In the genomic region with DNA sequence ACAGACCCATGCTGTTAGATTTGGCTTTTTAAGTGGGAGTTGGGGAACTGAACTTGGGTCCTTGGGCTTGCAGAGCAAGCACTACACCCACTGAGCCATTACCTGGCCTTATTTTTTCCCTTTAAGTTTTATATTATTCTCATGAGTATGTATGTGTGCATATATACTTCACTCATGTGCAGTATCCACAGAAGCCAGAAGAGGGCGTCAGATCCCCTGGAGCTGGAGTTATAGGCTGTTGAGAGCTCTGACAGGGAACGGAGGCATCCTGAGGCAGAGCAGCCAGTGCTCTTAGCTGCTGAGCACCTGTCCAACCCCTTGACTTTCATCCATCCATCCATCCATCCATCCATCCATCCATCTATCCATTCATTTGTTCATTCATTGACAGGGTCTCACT, we compare ENCODE assay signal across 24 mouse cellular contexts. TPM values are rescaled to one million over a fixed set of nuclear protein-coding genes. Genes with fewer than 3 reads are reported as not detected.
DNase-seq lines count a peak whose midpoint lies in the region; ATAC-seq and TF ChIP-seq lines count a peak whose summit lies in the region.
"Had no signal": no experiment of that assay in that cellular context is flagged by ENCODE, and none has a peak within 500 bp of the region (broad histone marks: within the 10 kb centered on the region; RNA-seq: fewer than 3 reads in every experiment).

No protein-coding gene starts in this region.

- H3K4me2 ChIP-seq in liver, embryonic 14.5 days (ENCODE audit: low read depth): no peak overlapping the region
- H3K4me2 ChIP-seq: embryonic facial prominence, embryonic 12.5 days; embryonic facial prominence, embryonic 15.5 days; forebrain, embryonic 15.5 days; heart, embryonic 12.5 days; heart, embryonic 15.5 days; hindbrain, embryonic 14.5 days had no signal

- 51% methylated on average over 2 of the region's 2 CpGs for WGBS in liver, embryonic 14.5 days (ENCODE audit: insufficient replicate concordance)
- WGBS in hindbrain, embryonic 10.5 days: 85% methylated on average over 2 of the region's 2 CpGs

- H3K27ac ChIP-seq in liver, embryonic 14.5 days: no peak overlapping the region
- H3K27ac ChIP-seq in ES-Bruce4 (ENCODE audit: insufficient read depth, low read length): no peak overlapping the region
- no peak overlapping the region for H3K27ac ChIP-seq in hindbrain, embryonic 10.5 days
- H3K27ac ChIP-seq: embryonic facial prominence, embryonic 12.5 days; embryonic facial prominence, embryonic 15.5 days; forebrain, embryonic 15.5 days; heart, embryonic 15.5 days; hindbrain, embryonic 14.5 days; hindbrain, postnatal 0 days had no signal

- H3K36me3 ChIP-seq in liver, embryonic 14.5 days (replicated peaks; ENCODE audit: control insufficient read depth, insufficient read depth, low read depth): no peaks in the 10 kb centered on the region
- H3K36me3 ChIP-seq in E14TG2a.4 (ENCODE audit: insufficient read depth, low read length) (no peaks in the 10 kb centered on the region), ES-Bruce4 (ENCODE audit: control insufficient read depth, insufficient read depth, low read length, poor library complexity, severe bottlenecking) (no peaks in the 10 kb centered on the region)
- no peaks in the 10 kb centered on the region for H3K36me3 ChIP-seq in hindbrain, embryonic 10.5 days
- H3K36me3 ChIP-seq: embryonic facial prominence, embryonic 12.5 days; embryonic facial prominence, embryonic 15.5 days; forebrain, embryonic 15.5 days; heart, embryonic 12.5 days; heart, embryonic 15.5 days had no signal

- no peaks in the 10 kb centered on the region for H3K9me3 ChIP-seq in liver, embryonic 14.5 days (ENCODE audit: control insufficient read depth, low read length)
- H3K9me3 ChIP-seq in E14TG2a.4 (ENCODE audit: low read length) (peaks cover 10% of the 10 kb centered on the region), ES-Bruce4 (replicated peaks; ENCODE audit: control insufficient read depth, insufficient read depth, low read length, poor library complexity, severe bottlenecking) (0 out of 2 replicates have a peak, but pooled peaks cover under 1% of the 10 kb centered on the region)
- 0 out of 2 replicates have a peak, but pooled peaks cover 1% of the 10 kb centered on the region for H3K9me3 ChIP-seq in hindbrain, embryonic 10.5 days
- H3K9me3 ChIP-seq: embryonic facial prominence, embryonic 12.5 days; embryonic facial prominence, embryonic 15.5 days; forebrain, embryonic 15.5 days; heart, embryonic 15.5 days had no signal

- H3K4me3 ChIP-seq in liver, embryonic 14.5 days (ENCODE audit: insufficient read depth in 1 of 2, low read depth in 2 of 2, low read length in 2 of 2): no peak overlapping the region
- H3K4me3 ChIP-seq in E14TG2a.4 (replicated peaks; ENCODE audit: low read length) (no peak overlapping the region), ES-Bruce4 (ENCODE audit: low read depth, low read length) (no peak overlapping the region)
- H3K4me3 ChIP-seq in hindbrain, embryonic 10.5 days: no peak overlapping the region
- H3K4me3 ChIP-seq: embryonic facial prominence, embryonic 12.5 days; embryonic facial prominence, embryonic 15.5 days; forebrain, embryonic 15.5 days; heart, embryonic 12.5 days; heart, embryonic 15.5 days had no signal

- DNase-seq in liver, embryonic 14.5 days (ENCODE audit: low read depth in 3 of 3, low spot score in 3 of 3): no peak
- no peak for DNase-seq in liver
- peak; percentile 54 for DNase-seq in ZHBTc4 (ENCODE audit: low read depth, low spot score)
- DNase-seq in hindbrain, embryonic 10.5 days (ENCODE audit: low spot score): no peak
- no peak for DNase-seq in thymus, postnatal 10 days (ENCODE audit: low spot score in 2 of 2)
- DNase-seq: adrenal gland, postnatal 10 days; adrenal gland, postnatal 36 days; cerebellum, adult 18-20 months; cerebellum, adult 9-10 months; cerebellum, postnatal 14 days; gastrocnemius, postnatal 25 days; heart, adult 18-20 months; heart, postnatal 10 days; heart, postnatal 36 days had no signal

- no peaks in the 10 kb centered on the region for H3K27me3 ChIP-seq in liver, embryonic 14.5 days (ENCODE audit: control insufficient read depth, insufficient read depth, low read length)
- H3K27me3 ChIP-seq in E14TG2a.4 (ENCODE audit: insufficient read depth, low read length) (peaks cover 14% of the 10 kb centered on the region), ES-Bruce4 (ENCODE audit: control insufficient read depth, insufficient read depth, low read length, poor library complexity, severe bottlenecking) (no peaks in the 10 kb centered on the region)
- peaks cover 6% of the 10 kb centered on the region; the same call in 1 of the 2 replicates for H3K27me3 ChIP-seq in hindbrain, embryonic 10.5 days (ENCODE audit: insufficient read depth, poor library complexity, severe bottlenecking)
- H3K27me3 ChIP-seq: embryonic facial prominence, embryonic 12.5 days; embryonic facial prominence, embryonic 15.5 days; forebrain, embryonic 15.5 days; heart, embryonic 12.5 days; heart, embryonic 15.5 days had no signal

- peaks cover 0 to 9% of the 10 kb centered on the region in 2 experiments; a peak in 2 of 4 replicates for H3K4me1 ChIP-seq in liver, embryonic 14.5 days (replicated peaks; ENCODE audit: control insufficient read depth in 2 of 2, insufficient read depth in 2 of 2, low read length in 1 of 2)
- H3K4me1 ChIP-seq in E14TG2a.4 (replicated peaks; ENCODE audit: low read depth, low read length): peaks cover 36% of the 10 kb centered on the region
- peaks cover 2% of the 10 kb centered on the region for H3K4me1 ChIP-seq in ES-Bruce4 (ENCODE audit: control insufficient read depth, insufficient read depth, low read length)
- H3K4me1 ChIP-seq in hindbrain, embryonic 10.5 days (replicated peaks): peaks cover 32% of the 10 kb centered on the region

- 0 out of 2 replicates have a peak, but pooled peaks have one; percentile 5 for TF ChIP-seq CTCF in liver, embryonic 14.5 days (IDR thresholded peaks at IDR 0.05; ENCODE audit: low read depth)
- TF ChIP-seq CTCF in E14TG2a.4 (conservative IDR thresholded peaks at IDR 0.05; ENCODE audit: low read length) (peak; percentile 56), ES-Bruce4 (IDR thresholded peaks at IDR 0.05; ENCODE audit: low read depth, low read length) (peak; percentile 10)

- TF ChIP-seq POLR2A in ES-Bruce4 (IDR thresholded peaks at IDR 0.05; ENCODE audit: insufficient read depth, low read length): no peak

- ATAC-seq in liver, embryonic 14.5 days (ENCODE audit: insufficient read depth): no peak
- ATAC-seq: CD4-positive, CD25-positive, alpha-beta regulatory T cell, adult 4 months; forebrain, embryonic 15.5 days; hindbrain, postnatal 0 days had no signal

- no peak for TF ChIP-seq EP300 in liver, embryonic 14.5 days (IDR thresholded peaks at IDR 0.05; ENCODE audit: low read depth)
- no peak for TF ChIP-seq EP300 in ES-Bruce4 (IDR thresholded peaks at IDR 0.05; ENCODE audit: insufficient read depth, low read depth, low read length)

- no peak overlapping the region for H3K9ac ChIP-seq in liver, embryonic 14.5 days (replicated peaks)
- H3K9ac ChIP-seq in ES-Bruce4 (ENCODE audit: low read depth, poor library complexity, severe bottlenecking): no peak overlapping the region
- H3K9ac ChIP-seq: embryonic facial prominence, embryonic 12.5 days; embryonic facial prominence, embryonic 15.5 days; forebrain, embryonic 15.5 days; heart, embryonic 12.5 days; heart, embryonic 15.5 days; hindbrain, embryonic 14.5 days had no signal

RNA-seq across cellular contexts. Expression of a gene that starts 2.9 kb away (rescaled TPM):
- polyA plus RNA-seq in liver, embryonic 14.5 days (2012; rRNA removed): 3.9 and 4.6 TPM in 2 replicates
- polyA plus RNA-seq in liver, embryonic 14.5 days (2014; fragmentation: Nextera tagmentation; extraction: Ambion mirVana): 3.4 and 3.7 TPM in 2 replicates
- polyA plus RNA-seq in ES-Bruce4 (2011; ENCODE audit: insufficient read depth, insufficient read length, low read depth, missing spikeins): 14.4 and 14.5 TPM in 2 replicates
- polyA plus RNA-seq in hindbrain, embryonic 10.5 days (2016; fragmentation: Nextera tagmentation; extraction: Ambion mirVana): 14.3 and 16.0 TPM in 2 replicates

RNA-seq across cellular contexts. Expression of a gene that starts 41.7 kb away (rescaled TPM):
- polyA plus RNA-seq in liver, embryonic 14.5 days (2012; rRNA removed): 0.29 and 0.34 TPM in 2 replicates
- polyA plus RNA-seq in liver, embryonic 14.5 days (2014; fragmentation: Nextera tagmentation; extraction: Ambion mirVana): 0.08 and 0.16 TPM in 2 replicates
- polyA plus RNA-seq in ES-Bruce4 (2011; ENCODE audit: insufficient read depth, insufficient read length, low read depth, missing spikeins): 6.0 and 8.3 TPM in 2 replicates
- 1.00 and 1.6 TPM in 2 replicates for polyA plus RNA-seq in hindbrain, embryonic 10.5 days (2016; fragmentation: Nextera tagmentation; extraction: Ambion mirVana)
- polyA plus RNA-seq: CD4-positive, CD25-positive, alpha-beta regulatory T cell, adult 4 months had no signal

RNA-seq across cellular contexts. Expression of a gene that starts 45.9 kb away (rescaled TPM):
- polyA plus RNA-seq in liver, embryonic 14.5 days (2012; rRNA removed): 36.0 and 87.6 TPM in 2 replicates
- polyA plus RNA-seq in liver, embryonic 14.5 days (2014; fragmentation: Nextera tagmentation; extraction: Ambion mirVana): 282 and 299 TPM in 2 replicates
- polyA plus RNA-seq in ES-Bruce4 (2011; ENCODE audit: insufficient read depth, insufficient read length, low read depth, missing spikeins): 3,274 and 3,343 TPM in 2 replicates
- polyA plus RNA-seq in hindbrain, embryonic 10.5 days (2016; fragmentation: Nextera tagmentation; extraction: Ambion mirVana): 272 TPM in 2 replicates

Comparison
In these comparisons a context has a peak if more than half of its experiments do, and no peak if none do; other contexts are left out.
1. CTCF ChIP-seq: peak in every context shown above with its lines; median percentile 56 in E14TG2a.4; 10 in ES-Bruce4; 5 in liver, embryonic 14.5 days.
2. RNA of a gene that starts 45.9 kb away (polyA plus RNA-seq): 3,274 to 3,343 TPM in ES-Bruce4; 36.0 to 299 TPM in liver, embryonic 14.5 days and 272 TPM in hindbrain, embryonic 10.5 days; every median in the first group is over 10 times any median in the second.